Mouse (Mus musculus) spleen, adult 18-20 months (tissue): ENCODE results near the gene Pdgfa.

Experiments
- DNase-seq, 2 experiments: peaks; one replicate each; pipeline ENCODE4 v3.0.0; 2022; ENCODE audit warnings: mixed read lengths in 2 of 2

The Pdgfa gene

DNA sequence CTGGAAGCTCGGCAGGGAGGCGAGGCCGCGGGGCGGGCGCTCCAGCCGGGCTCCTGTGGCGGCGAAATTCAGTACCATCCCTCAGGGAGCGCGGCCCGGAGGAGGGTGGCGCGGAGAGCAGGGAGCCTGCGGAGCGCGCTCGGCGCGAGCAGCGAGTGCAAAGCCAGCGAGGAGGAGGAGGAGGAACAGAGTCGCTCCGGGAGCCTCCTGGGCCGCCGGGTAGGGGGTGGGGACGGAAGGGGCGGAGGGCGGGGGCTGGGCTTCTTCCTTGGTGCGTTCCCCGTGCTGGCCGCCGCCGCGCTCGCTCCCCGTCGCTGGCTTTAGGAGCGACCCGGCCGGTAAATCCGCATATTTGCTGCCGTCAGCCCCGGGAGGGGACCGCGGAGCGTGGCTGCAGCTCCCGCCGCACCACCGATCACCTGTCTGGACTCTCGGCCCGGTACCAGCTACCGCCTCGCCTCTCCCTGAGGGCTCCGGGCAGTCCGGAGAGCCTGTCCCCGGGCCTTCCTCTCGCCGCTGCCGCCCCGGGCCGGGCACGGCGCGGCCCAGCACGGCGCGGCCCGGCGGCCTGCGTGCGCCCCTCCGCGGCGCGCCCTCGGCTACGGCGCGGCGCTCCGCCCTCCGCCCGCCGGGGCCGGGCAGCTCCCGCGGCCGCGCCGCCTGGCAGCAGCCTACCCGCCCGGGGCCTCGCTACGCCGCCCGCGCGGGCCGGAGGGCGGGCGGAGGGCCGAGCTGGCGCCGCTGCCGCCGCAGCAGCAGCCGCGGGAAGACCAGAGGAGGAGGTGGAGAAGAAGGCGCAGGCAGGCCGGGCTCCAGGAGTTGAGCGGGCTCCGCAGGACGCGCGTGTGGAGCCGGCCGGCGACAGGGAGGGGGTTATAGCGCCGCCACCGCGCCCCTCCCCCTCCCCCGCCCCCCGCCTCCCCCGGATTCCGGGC, 2.1 kb downstream of the Pdgfa start:
- DNase-seq = peak in 1 of 2 experiments; percentile 22

DNA sequence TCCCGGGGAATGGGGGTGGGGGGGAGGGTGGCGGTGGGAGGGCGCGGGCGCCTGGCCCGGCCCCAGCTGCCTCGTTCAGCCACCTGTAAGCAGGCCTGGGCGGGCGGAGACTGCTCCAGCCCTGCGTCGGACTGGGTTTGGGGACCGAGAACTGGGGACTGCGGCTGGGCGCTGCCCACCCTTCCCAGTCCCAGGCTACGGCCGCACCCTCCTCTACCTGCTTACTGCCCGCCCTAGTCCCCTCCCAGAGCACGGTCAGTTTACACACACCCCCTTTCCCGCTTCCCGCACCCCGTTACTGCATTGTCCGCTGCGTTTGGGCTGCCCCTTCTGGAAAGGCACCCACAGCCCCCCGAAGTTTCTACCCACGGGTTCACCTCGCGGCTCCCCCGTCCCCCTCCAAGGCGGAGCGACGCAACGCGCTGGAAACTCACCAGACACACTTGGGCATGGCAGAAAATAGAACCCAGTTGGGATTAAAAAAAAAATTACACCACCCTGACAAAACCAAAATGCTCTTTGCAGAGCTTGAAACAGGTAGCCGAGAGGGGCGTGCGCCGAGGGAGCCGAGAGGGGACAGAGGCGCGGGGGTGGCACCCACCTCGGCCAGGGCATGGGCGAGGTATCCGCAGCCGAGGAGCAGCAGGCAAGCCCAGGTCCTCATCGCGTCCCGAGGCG, 2.9 kb downstream of the Pdgfa start:
- no peak for DNase-seq

DNA sequence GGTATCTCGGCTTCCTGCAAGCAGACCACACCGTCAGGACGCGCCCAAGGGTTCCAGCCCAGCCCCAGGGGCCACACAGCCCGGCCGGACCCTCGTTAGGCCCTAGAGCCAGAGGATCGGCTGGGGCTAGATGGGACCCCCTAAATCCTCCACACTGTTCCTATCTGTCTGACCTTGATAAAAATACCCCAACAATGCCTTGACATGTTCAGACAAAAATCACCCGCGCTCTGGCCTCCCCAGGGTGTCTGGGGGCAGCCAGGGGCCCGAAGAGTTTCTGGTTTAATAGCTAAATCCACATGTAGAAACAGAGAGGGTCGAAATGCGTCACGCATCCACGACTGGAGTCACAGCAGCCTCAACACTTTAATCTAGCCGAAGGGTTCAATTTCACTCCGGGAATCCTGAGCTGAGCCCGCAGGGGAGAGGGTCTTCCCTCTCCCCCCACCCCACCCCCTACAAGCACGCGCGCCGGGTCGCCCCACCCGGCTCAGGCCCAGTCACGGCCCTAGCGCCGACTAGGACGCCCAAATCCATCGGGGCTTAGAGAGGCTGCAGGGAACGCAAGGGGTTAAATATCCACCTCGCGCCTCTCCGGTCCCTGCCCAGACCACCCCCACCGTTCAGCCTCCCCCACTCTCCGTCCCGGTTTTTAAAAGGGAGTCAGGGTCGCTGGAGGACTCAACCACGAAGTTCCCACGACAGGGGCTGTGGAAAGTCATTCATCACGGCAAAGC, 3.6 kb downstream of the Pdgfa start:
- no peak for DNase-seq

DNA sequence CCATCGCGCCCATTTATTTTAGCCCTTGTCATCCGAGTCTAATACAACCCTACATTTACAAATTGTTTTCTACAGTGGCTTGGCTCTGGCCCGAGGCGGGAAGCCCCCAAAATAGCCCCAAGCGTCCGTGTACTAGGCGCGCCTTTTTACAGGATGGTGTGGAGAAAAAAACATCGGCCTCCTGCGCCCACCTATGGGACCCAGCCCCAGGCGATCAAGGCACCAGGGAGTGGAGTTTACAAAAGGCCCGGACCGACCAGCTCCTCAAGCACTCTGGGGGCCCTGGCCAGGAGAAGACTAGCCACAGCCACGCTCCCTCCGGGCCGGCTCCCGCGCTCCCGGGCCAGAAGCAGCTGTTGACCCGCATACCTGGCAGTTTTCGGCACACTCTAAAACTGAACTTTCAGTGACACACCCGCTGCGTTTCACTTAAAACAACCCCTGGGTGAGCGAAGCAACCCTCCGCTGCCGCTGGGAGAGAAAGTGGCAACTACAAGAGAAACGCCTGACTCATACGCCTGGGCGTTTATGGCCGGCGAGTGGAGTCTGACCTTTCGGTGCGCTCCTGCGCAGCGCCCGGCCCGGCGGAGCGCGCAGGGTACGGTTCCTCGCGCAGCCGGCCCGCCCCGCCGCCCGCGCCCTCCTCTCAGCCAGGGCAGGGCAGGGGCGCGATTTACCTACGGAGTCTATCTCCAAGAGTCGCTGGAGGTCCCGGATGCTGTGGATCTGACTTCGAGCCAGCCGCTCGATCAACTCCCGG, 4.4 kb downstream of the Pdgfa start:
- DNase-seq = no peak

DNA sequence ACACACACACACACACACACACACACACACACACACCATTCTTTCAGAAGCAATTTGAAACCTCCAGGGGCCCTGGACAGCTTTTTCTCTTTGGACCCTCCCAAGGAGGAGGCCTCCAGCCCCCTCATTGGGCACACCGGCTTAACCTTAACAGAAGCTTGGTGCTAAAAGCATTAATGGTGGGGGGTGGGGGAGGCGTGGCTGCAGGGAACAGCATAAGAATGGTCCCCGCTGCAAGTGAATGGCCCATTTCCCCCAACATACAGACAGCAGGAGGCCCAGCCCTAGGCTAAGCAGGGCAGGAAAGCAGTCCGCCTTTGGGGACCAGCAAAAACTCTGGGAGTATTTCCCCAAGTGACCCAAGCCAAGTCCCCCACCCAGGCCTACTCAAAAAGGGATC, 5.4 kb downstream of the Pdgfa start:
- DNase-seq = no peak

DNA sequence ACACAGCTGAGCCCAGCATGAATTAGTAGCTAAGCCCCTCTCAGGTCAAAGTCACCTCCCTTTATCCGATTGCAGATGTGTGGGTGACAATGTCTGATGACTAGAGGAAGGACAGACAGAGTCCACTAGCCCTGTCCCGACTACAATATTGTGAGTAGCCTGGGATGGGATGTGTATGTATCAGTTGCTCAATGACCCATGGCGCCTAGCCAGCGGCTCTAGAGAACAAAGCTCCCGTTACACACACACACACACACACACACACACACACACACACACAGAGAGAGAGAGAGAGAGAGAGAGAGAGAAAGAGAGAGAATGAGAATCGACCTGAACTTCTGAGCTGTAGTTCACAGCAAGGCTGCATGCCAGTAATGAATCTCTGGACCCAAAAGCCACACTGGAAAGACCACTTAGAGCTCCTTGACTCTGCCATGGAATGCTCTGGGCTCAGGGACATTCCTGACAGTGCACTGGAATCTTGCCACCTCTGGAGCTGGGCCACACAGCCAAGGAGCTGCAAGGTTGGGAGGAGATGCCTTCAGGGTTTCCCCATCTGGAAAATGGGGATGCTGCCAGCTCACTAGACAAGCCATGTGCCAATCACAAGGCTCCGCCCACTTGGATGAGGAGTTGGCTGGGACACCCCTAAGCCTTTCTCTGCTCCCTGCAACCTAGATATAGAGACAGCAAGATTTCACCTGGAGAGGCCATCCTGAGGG, 6.3 kb downstream of the Pdgfa start:
- no peak for DNase-seq

DNA sequence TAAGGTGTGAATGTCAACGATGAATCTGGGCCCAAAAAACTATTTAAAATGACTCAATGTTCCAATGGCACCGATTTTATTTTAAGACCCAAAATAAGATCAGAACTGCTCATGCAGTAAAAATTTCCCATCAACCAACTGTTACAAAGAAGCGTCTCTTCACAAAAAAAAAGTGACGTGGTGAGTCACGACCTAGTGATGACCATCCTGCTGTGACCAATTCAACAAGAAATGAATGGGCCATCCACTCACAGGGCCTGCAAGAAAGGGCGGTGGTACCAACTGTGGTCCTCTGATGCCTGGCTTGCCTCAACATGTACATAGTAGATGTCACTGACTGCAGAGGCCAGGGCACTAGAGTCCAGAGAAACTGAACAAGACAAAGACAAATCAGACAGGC, 7.6 kb downstream of the Pdgfa start:
- no peak for DNase-seq

DNA sequence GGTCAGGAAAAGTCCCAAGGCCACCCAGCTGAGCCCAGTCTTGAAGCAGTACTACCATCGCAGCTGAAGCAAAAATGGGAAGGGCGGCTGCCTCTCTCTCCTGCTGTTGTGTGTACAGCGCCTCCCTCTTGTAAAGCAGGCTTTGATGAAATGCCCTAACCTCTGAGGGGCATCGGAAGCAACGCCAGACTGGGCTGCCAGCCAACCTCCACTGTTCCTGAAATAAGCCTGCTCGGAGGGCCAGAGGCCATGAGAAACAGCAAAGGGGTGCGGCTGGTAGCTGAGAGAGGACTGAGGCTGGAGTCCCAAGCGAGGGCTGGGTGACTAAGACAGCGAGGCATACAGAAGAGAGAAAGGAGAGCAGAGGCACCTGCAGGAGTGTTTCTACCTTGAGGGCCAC, 8.4 kb downstream of the Pdgfa start:
- no peak for DNase-seq

DNA sequence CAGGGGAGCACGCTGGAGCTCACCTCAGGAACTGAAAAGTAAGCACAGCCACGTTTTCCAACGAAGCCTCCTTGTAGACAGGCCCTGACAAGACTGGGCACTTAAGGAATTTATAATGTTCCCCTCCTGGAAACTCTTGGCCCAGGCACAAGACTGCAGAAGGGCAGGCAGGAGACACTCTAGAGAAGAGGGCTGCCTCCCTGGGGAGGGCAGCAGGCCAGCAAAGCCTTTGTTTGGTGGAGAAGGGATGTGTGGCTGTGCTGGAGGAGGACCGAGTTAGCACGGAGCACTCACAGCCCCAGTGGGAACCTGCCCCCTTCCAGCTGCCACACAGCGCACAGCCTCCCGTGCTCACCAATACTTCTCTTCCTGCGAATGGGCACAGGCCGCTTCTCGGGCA, 9.2 kb downstream of the Pdgfa start:
- no peak for DNase-seq

DNA sequence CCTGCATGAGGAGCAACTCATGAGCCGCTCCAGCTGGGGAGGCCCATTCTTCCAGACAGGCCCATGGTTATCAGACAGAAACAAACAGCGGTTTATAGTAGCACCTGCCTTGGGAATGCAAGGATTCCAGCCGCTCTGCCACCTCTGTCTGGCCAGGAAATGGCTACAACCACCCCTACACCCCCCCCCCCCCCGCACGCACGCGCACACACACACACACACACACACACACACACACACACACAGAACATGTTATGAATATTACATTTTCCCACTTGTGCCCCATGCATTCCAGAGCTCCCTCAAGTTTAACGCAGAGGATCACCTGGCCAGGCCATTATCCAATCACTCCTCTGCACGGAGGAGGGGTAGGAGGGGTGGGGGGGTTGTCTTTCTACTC, 15.2 kb downstream of the Pdgfa start:
- DNase-seq = no peak

DNA sequence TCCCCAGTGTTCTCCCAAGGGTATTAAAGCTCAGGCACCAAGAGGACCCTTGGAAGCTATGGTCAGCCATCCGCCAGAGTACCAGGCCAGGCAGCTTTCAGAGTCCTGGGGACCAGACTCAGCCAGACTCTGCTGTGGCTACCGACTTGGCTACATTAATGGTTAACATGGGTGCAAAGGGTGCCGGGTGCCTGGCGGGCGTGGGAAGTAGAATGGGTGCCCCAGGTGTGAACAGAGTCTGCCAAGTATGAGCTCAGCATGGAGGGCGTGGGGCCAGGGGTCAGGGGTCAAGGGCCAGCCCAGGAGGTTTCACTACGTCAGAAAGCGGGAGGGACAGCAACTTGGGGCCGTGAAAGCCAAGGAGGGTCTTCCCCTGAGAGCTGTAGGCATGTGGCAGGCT, 16.6 kb downstream of the Pdgfa start:
- DNase-seq = no peak

DNA sequence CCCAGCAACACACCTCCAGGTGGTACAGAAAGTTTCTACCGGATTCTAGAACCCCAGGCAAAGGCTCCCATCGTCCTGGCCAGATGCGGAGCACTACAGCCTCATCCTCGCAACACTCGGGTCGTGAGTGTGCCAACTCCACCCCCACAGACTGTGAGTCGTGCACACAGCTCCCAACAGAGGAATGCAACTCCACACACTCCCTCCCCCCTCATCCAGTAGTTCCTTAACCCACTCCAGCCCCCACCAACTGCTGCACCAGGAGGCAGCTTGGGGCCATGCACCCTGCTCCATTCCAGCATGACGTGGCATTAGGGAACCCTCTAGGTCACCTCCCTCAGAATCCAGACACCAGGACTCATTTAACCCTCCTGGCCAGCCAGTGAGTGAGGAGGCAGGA, 17.3 kb downstream of the Pdgfa start:
- DNase-seq = no peak

DNA sequence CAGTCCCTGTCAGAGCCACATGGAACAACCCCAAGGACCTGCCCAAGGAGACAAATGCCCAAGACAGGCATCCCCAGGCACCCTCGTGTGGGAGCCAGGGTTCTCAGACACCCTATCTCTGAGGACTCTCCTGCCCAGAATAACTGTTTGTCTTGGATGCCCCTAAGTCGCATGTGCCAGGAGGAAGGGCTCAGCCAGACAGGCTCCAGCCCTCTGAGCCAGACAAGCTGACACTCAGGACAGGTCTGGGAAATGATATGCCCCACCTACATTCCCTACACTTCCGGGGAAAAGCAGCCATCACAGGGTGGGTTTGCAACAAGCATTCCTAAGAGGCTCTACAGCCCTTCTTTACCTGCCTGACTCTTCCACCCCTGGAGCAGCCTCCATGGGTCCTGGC, 19.4 kb downstream of the Pdgfa start:
- no peak for DNase-seq

DNA sequence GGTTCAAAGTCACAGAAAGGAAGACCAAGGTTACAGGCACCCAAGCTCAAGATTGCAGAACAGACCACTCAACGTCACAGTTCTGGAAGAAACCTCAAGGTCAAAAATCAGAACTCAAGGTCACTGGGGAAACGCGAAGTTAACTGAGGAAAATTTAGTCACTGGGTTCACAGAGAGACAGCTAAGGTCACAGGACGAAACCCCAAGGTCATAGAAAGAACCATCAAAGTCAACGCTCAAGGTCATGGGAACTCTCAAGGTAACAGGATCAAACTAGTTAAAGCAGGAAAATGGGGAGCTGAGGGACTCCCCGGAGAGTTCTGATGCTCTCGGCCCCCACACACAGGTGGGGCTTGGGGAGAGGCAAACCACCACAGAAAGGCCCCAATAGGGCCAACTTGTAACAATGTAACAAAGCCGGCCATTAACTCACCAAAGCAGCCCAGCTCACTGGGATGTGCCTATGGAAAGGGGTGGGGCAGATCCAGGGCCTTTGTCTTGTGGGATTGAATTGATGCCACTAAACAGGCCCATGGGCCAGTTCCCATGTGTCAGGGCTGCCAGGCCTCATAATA, 22.2 kb downstream of the Pdgfa start:
- no peak for DNase-seq

DNA sequence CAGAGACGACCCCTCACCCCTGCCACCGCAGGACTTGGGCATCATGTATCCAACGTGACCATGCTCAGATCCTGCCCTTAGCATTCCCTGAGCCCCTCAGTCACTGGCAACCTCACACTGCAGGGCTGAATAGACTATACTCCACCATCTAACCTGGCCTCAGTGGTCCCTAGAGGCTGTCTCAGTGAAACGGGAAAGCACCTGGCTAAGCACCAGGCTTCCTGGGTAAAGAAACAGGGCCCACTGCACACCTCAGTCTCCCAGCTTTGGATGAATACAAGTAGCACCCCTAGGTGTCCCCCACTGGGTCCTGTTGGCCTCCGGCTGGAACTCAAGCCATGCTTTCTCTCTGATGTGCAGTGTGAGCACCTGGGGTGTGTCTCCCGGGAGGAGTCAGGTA, 23.7 kb downstream of the Pdgfa start:
- DNase-seq = no peak

DNA sequence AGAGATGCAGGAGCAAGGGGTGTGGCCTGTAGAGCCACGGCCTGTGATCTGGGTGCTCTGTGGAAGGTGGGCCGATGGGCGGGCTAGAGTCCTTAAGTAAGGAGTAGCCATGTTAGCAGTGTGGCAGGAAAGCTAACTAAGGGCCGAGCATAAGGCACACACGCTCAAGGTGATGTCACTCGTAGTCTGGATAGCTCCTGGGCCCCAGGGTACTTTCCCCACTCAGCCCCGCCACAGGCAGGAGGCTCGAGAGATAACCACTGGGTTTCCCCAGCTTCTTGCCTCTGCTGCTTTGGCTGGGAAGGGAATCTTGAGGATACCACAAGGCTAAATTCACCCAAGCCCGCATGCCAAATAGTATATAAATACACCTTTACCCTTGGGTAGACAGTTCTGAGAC, 25.8 kb downstream of the Pdgfa start:
- DNase-seq = no peak

DNA sequence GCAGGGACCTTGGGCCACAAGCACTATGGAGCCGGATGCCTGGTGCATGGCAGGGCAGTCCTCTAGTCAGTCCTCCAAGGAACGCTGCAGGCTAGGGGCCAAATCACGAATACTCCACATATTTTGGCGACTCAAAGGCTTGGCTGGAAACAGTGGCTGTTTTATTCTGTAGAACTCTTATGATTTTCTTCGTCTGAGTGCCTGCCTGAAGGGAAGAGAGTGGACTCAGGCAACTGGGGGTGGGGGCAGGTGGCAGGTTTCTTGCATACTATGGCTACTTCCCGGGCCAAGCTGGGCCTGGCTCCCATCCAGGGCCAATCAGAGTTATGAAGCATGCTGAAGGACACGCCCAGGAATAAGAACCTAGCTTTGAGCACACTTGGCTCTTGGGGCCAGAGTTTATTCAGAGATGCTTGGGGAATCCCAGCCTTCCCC, 27.1 kb downstream of the Pdgfa start:
- no peak for DNase-seq

DNA sequence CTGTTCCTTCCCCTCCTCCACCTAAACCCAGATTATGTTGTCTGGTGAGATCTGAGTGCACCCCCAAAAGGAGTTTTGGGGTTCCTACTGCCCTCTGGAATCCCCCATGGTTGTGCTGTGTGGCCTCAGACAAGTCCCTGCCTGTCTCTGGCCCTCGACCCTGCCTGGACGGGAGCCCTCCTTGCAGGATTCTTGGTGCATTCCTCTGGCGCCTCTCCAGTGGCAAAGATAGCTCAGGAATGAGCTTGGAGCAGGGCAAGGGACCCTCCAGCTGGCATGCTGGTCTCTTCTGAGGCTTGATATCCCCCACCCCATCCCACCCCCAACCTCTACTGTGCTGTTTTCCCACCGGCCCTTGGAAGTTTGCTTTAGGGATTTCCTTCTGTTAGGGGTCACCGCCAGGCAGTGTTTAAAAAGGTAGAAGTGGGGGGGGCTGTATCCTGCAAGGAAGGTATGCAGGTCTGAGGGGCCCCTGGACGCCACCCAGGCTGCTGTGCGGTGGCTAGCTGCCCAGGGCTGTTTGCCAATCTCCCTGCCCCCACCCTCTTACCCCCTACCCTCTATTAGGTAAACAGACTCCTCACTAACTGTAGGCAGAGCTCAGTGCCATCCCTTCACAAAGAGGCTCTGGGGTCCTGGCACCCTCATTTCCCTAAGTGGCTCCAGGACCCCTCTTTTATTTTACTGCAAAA, 31.0 kb downstream of the Pdgfa start:
- no peak for DNase-seq

DNA sequence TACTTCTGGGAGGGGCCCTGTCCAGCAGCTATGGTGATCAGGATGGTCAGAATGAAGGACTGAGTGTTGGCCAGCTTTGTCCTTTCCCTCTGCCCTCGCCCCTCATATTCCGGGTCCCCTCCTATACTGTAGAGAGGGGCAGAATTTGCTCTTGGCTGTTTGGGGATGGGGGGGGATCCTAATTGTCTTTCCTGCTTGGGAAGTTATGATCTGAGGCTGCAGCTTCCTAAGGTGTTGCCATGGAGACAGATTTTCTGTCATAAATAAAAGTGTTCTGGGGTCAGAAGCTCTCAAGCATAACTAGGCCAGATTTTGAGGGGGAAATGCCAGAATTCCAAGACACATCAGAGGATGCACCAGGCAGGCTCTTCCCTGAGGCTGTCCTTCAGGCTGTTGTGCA, 31.6 kb downstream of the Pdgfa start:
- no peak for DNase-seq

DNA sequence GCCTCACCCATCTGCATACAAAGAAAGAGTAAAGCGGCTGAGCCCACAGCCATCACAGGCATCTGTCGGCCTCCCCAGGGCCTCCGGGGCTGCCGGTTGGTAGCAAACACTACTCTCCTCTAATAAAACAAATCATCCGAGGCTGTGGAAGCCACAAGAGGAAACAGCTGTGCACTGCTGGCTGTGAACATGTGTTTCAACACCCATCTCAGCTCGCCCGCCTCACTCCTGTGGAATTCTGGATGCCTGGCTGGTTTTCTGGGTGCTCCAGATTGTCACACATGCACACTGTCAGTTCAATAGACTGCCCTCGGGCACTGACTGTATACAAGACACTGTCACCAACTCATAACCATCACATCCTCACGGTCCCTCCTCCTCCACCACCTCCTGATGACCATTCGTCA, 40.7 kb downstream of the Pdgfa start:
- no peak for DNase-seq

DNA sequence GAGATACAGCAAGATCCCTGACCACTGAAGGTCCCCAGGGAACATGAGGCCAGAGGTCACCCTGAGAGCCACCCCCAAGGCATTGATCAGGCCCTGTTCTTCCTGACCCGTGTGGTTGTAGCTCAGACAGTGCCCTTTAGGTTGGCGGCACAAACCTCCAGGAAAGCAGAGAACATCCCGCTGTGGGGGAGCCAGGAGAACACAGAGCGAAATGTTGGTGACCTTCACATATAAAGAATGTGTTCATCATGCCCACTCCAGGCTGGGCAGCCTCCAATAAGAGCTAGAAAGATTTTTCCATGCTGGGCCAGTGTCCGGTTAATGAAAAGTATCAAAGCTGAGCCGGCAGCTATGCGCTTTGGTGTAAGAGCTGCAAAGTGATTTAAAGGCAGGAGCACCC, 43.2 kb downstream of the Pdgfa start:
- DNase-seq = no peak
